21 mouse cellular contexts compared by ENCODE assay signal in the genomic region with DNA sequence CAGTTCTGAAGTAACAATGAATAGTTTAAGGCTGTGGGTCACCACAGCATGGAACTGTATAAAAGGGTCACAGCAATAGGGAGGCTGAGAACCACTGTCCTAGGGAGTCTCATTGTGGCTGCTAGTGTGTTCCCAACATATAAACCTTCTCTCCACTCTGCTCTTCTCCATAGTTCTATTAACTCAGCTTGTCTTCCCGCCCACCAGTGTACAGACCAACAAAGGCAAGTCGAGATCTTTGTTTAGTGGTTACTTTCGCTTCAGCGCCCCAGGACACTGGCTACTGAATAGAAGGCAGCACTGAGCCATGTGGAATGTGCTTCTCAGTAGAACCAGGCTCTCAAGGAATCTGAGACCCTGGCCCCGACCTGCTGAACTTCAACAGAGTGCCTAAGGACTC. TPM values are rescaled to one million over a fixed set of nuclear protein-coding genes. Genes with fewer than 3 reads are reported as not detected.
DNase-seq lines count a peak whose midpoint lies in the region; ATAC-seq and TF ChIP-seq lines count a peak whose summit lies in the region.
"Had no signal": no experiment of that assay in that cellular context is flagged by ENCODE, and none has a peak within 500 bp of the region (broad histone marks: within the 10 kb centered on the region; RNA-seq: fewer than 3 reads in every experiment).

No protein-coding gene starts in this region.

- 21% methylated on average over 5 of the region's 5 CpGs for WGBS in forebrain, embryonic 10.5 days
- 11% methylated on average over 5 of the region's 5 CpGs for whole genome bisulfite sequencing in hindbrain, embryonic 16.5 days
- WGBS in heart, adult 2 months, result 68% methylated on average over 5 of the region's 5 CpGs

- TF ChIP-seq POLR2A in brain, embryonic 14.5 days (IDR thresholded peaks at IDR 0.05; ENCODE audit: borderline replicate concordance, extremely low read depth, insufficient read depth, insufficient read length, poor library complexity, severe bottlenecking), result no peak
- no peak for TF ChIP-seq POLR2A in heart, adult 2 months (IDR thresholded peaks at IDR 0.05; ENCODE audit: insufficient read depth, low read depth, low read length)

- TF ChIP-seq CTCF in brain, embryonic 14.5 days (IDR thresholded peaks at IDR 0.05; ENCODE audit: borderline replicate concordance, extremely low read depth, insufficient read depth, insufficient read length), result no peak
- no peak for TF ChIP-seq CTCF in heart, adult 2 months (IDR thresholded peaks at IDR 0.05)

- no peak overlapping the region for H3K9ac ChIP-seq in hindbrain, embryonic 16.5 days (ENCODE audit: low read depth, low read length)
- no peak overlapping the region for H3K9ac ChIP-seq in heart, adult 2 months (ENCODE audit: low read depth, low read length)
- H3K9ac ChIP-seq: heart, embryonic 12.5 days; limb, embryonic 13.5 days had no signal

- no peak for TF ChIP-seq EP300 in heart, adult 2 months (IDR thresholded peaks at IDR 0.05; ENCODE audit: insufficient read depth, low read depth, low read length)

- peaks cover 12% of the 10 kb centered on the region; the same call in 1 of the 2 replicates for H3K9me3 ChIP-seq in forebrain, embryonic 10.5 days
- peaks cover 6% of the 10 kb centered on the region for H3K9me3 ChIP-seq in hindbrain, embryonic 16.5 days (ENCODE audit: control insufficient read depth, low read length)
- H3K9me3 ChIP-seq: G1E; heart, embryonic 12.5 days; limb, embryonic 13.5 days had no signal

- intact Hi-C loops in heart, adult 2 months (cut with DNase I), result no loop called here

- peaks cover 80% of the 10 kb centered on the region for H3K27me3 ChIP-seq in forebrain, embryonic 10.5 days (ENCODE audit: poor library complexity, severe bottlenecking)
- peaks cover 4% of the 10 kb centered on the region; the same call in 1 of the 2 replicates for H3K27me3 ChIP-seq in hindbrain, embryonic 16.5 days (replicated peaks; ENCODE audit: control insufficient read depth, insufficient read depth, low read length)
- H3K27me3 ChIP-seq in heart, adult 2 months (ENCODE audit: control insufficient read depth, insufficient read depth, low read length), result no peaks in the 10 kb centered on the region; the same call in 1 of the 2 replicates

- H3K4me3 ChIP-seq in forebrain, embryonic 10.5 days, result no peak overlapping the region; the same call in 1 of the 2 replicates
- no peak overlapping the region for H3K4me3 ChIP-seq in hindbrain, embryonic 16.5 days (ENCODE audit: low read length)
- H3K4me3 ChIP-seq in heart, adult 2 months, result no peak overlapping the region
- H3K4me3 ChIP-seq: heart, embryonic 12.5 days; left cerebral cortex, adult 2 months; limb, embryonic 13.5 days had no signal

- no peaks in the 10 kb centered on the region for H3K79me2 ChIP-seq in heart, adult 2 months (replicated peaks; ENCODE audit: control insufficient read depth, insufficient read depth, low read length)

- DNase-seq in Muller cell, postnatal 12 days (ENCODE audit: inconsistent ontology term), result peak; percentile 91
- DNase-seq in brain, embryonic 14.5 days (ENCODE audit: low read depth), result peak; percentile 85
- peak; percentile 89 for DNase-seq in forebrain, embryonic 10.5 days (ENCODE audit: extremely low spot score, low spot score)
- DNase-seq in heart, adult 2 months, result no peak
- DNase-seq in urinary bladder, postnatal 4 days (ENCODE audit: low spot score in 2 of 2), result no peak
- no peak for DNase-seq in yolk sac, embryonic 10.5 days (ENCODE audit: low spot score)
- DNase-seq: adrenal gland, postnatal 36 days; cerebellum, postnatal 10 days; heart, postnatal 4 days; kidney, postnatal 10 days; right cerebral cortex, postnatal 4 days had no signal

- no peak overlapping the region for H3K4me2 ChIP-seq in hindbrain, embryonic 16.5 days (ENCODE audit: low read length)
- H3K4me2 ChIP-seq: heart, embryonic 12.5 days; limb, embryonic 13.5 days had no signal

- peaks cover 22% of the 10 kb centered on the region for H3K4me1 ChIP-seq in forebrain, embryonic 10.5 days
- no peaks in the 10 kb centered on the region for H3K4me1 ChIP-seq in hindbrain, embryonic 16.5 days (ENCODE audit: control insufficient read depth, insufficient read depth, low read depth, low read length)
- H3K4me1 ChIP-seq in heart, adult 2 months (ENCODE audit: control insufficient read depth, insufficient read depth, low read length), result no peaks in the 10 kb centered on the region
- H3K4me1 ChIP-seq: heart, embryonic 12.5 days had no signal

- H3K36me3 ChIP-seq in forebrain, embryonic 10.5 days (replicated peaks), result peaks cover 3% of the 10 kb centered on the region; the same call in 1 of the 2 replicates
- no peaks in the 10 kb centered on the region for H3K36me3 ChIP-seq in hindbrain, embryonic 16.5 days (ENCODE audit: control insufficient read depth, insufficient read depth, low read length)
- no peaks in the 10 kb centered on the region for H3K36me3 ChIP-seq in heart, adult 2 months (ENCODE audit: control insufficient read depth, insufficient read depth, low read length)
- H3K36me3 ChIP-seq: G1E; heart, embryonic 12.5 days; limb, embryonic 13.5 days had no signal

- peak; percentile 61 for ATAC-seq in hindbrain, embryonic 16.5 days
- ATAC-seq: intestine, postnatal 0 days had no signal

- peak overlapping the region; percentile 77 for H3K27ac ChIP-seq in forebrain, embryonic 10.5 days
- H3K27ac ChIP-seq in hindbrain, embryonic 16.5 days (ENCODE audit: low read depth, low read length), result no peak overlapping the region
- H3K27ac ChIP-seq in heart, adult 2 months, result no peak overlapping the region
- H3K27ac ChIP-seq: left cerebral cortex, adult 2 months; limb, embryonic 13.5 days had no signal

RNA-seq across cellular contexts. Expression of gene Gpr12, which starts 7.5 kb away (rescaled TPM):
- 17.9 and 19.2 TPM in 2 replicates for polyA plus RNA-seq in brain, embryonic 14.5 days (2012; rRNA removed)
- 0.07 and 0.15 TPM in 2 replicates for polyA plus RNA-seq in forebrain, embryonic 10.5 days (2016; fragmentation: Nextera tagmentation; extraction: Ambion mirVana)
- polyA plus RNA-seq in hindbrain, embryonic 16.5 days (2015; fragmentation: Nextera tagmentation; extraction: Ambion mirVana), result 28.0 and 29.8 TPM in 2 replicates
- not detected for total RNA-seq in heart, adult 2 months (2021)
- 0.27 TPM in 1 of 2 replicates, not detected in the other for polyA plus RNA-seq in heart, adult 2 months (2012; rRNA removed)
- total RNA-seq: adrenal gland, postnatal 36 days; gastrocnemius, postnatal 4 days; heart, postnatal 4 days had no signal
- polyA plus RNA-seq: G1E; heart, embryonic 12.5 days; intestine, postnatal 0 days had no signal

RNA-seq across cellular contexts. Expression of gene Gm3415, which starts 36.6 kb away (rescaled TPM):
- polyA plus RNA-seq in brain, embryonic 14.5 days (2012; rRNA removed), result not detected in 2 replicates
- polyA plus RNA-seq in forebrain, embryonic 10.5 days (2016; fragmentation: Nextera tagmentation; extraction: Ambion mirVana), result not detected in 2 replicates
- not detected in 2 replicates for polyA plus RNA-seq in hindbrain, embryonic 16.5 days (2015; fragmentation: Nextera tagmentation; extraction: Ambion mirVana)
- not detected for total RNA-seq in heart, adult 2 months (2021)
- polyA plus RNA-seq in heart, adult 2 months (2012; rRNA removed), result not detected in 2 replicates
- total RNA-seq: adrenal gland, postnatal 36 days; gastrocnemius, postnatal 4 days; heart, postnatal 4 days; layer of hippocampus, adult 8-10 months; left cerebral cortex, adult 2 months had no signal
- polyA plus RNA-seq: G1E; heart, embryonic 12.5 days; intestine, postnatal 0 days; limb, embryonic 13.5 days; liver, embryonic 16.5 days; thymus, postnatal 0 days had no signal

RNA-seq across cellular contexts. Expression of gene Gm3409, which starts 55.1 kb away (rescaled TPM):
- not detected in 2 replicates for polyA plus RNA-seq in brain, embryonic 14.5 days (2012; rRNA removed)
- polyA plus RNA-seq in forebrain, embryonic 10.5 days (2016; fragmentation: Nextera tagmentation; extraction: Ambion mirVana), result not detected in 2 replicates
- not detected in 2 replicates for polyA plus RNA-seq in hindbrain, embryonic 16.5 days (2015; fragmentation: Nextera tagmentation; extraction: Ambion mirVana)
- total RNA-seq in heart, adult 2 months (2021), result not detected
- polyA plus RNA-seq in heart, adult 2 months (2012; rRNA removed), result not detected in 2 replicates
- total RNA-seq: adrenal gland, postnatal 36 days; G1E; gastrocnemius, postnatal 4 days; heart, postnatal 4 days; layer of hippocampus, adult 8-10 months; left cerebral cortex, adult 2 months had no signal
- polyA plus RNA-seq: G1E; heart, embryonic 12.5 days; intestine, postnatal 0 days; limb, embryonic 13.5 days; liver, embryonic 16.5 days had no signal

Comparison
In these comparisons a context has a peak if more than half of its experiments do, and no peak if none do; other contexts are left out.
1. DNase-seq: peak in Muller cell, postnatal 12 days (single experiment), brain, embryonic 14.5 days (single experiment) and forebrain, embryonic 10.5 days (single experiment); none in heart, adult 2 months (0 of 2), urinary bladder, postnatal 4 days (0 of 2) and yolk sac, embryonic 10.5 days (single experiment).
2. RNA of gene Gpr12, which starts 7.5 kb away (polyA plus RNA-seq): 28.0 to 29.8 TPM in hindbrain, embryonic 16.5 days and 17.9 to 19.2 TPM in brain, embryonic 14.5 days; 0.27 TPM in heart, adult 2 months and 0.07 to 0.15 TPM in forebrain, embryonic 10.5 days; every median in the first group is over 10 times any median in the second.